In genomic region chr13:98726494-98726893, GRCm38 (mm10) we compare ENCODE assay signal across 9 mouse cellular contexts. TPM values are rescaled to one million over a fixed set of nuclear protein-coding genes. Genes with fewer than 3 reads are reported as not detected.
DNase-seq lines count a peak whose midpoint lies in the region; ATAC-seq lines count a peak whose summit lies in the region.
"Had no signal": no experiment of that assay in that cellular context is flagged by ENCODE, and none has a peak within 500 bp of the region (broad histone marks: within the 10 kb centered on the region; RNA-seq: fewer than 3 reads in every experiment).

No protein-coding gene starts in this region.

- H3K4me1 ChIP-seq in hindbrain, embryonic 14.5 days (replicated peaks; ENCODE audit: control insufficient read depth, insufficient read depth, low read length), result no peaks in the 10 kb centered on the region
- H3K4me1 ChIP-seq in hindbrain, embryonic 12.5 days, result no peaks in the 10 kb centered on the region

- no peak overlapping the region for H3K27ac ChIP-seq in hindbrain, embryonic 14.5 days
- H3K27ac ChIP-seq in hindbrain, embryonic 12.5 days, result no peak overlapping the region; the same call in 1 of the 2 replicates

- H3K36me3 ChIP-seq in hindbrain, embryonic 14.5 days (replicated peaks; ENCODE audit: control insufficient read depth, insufficient read depth), result peaks cover 50% of the 10 kb centered on the region
- peaks cover 39% of the 10 kb centered on the region for H3K36me3 ChIP-seq in hindbrain, embryonic 12.5 days
- peaks cover 10% of the 10 kb centered on the region for H3K36me3 ChIP-seq in splenic B cell, adult 2 months (ENCODE audit: control insufficient read depth, insufficient read depth, low read length, poor library complexity, severe bottlenecking)

- no peaks in the 10 kb centered on the region for H3K27me3 ChIP-seq in hindbrain, embryonic 14.5 days (ENCODE audit: control insufficient read depth, insufficient read depth, low read length)
- no peaks in the 10 kb centered on the region for H3K27me3 ChIP-seq in hindbrain, embryonic 12.5 days
- no peaks in the 10 kb centered on the region for H3K27me3 ChIP-seq in splenic B cell, adult 2 months (ENCODE audit: control insufficient read depth, insufficient read depth, low read length, poor library complexity, severe bottlenecking)

- no peak overlapping the region for H3K9ac ChIP-seq in hindbrain, embryonic 14.5 days
- no peak overlapping the region for H3K9ac ChIP-seq in hindbrain, embryonic 12.5 days

- peak; percentile 59 for DNase-seq in hindbrain, embryonic 14.5 days (ENCODE audit: low spot score)
- DNase-seq in right cerebral cortex, postnatal 10 days (ENCODE audit: low spot score in 2 of 2), result peak; percentile 39 to 54
- DNase-seq in right cerebral cortex, postnatal 4 days, result no peak
- DNase-seq in splenic B cell, adult 2 months (ENCODE audit: low read depth, low spot score), result peak; percentile 19
- no peak for DNase-seq in right cerebral cortex, postnatal 14 days
- no peak for DNase-seq in urinary bladder, adult 2 months (ENCODE audit: low spot score)
- DNase-seq: heart, postnatal 36 days had no signal

- 65% methylated on average over 4 of the region's 4 CpGs for WGBS in hindbrain, embryonic 14.5 days
- WGBS in hindbrain, embryonic 12.5 days, result 62% methylated on average over 4 of the region's 4 CpGs

- no peaks in the 10 kb centered on the region for H3K9me3 ChIP-seq in hindbrain, embryonic 14.5 days (ENCODE audit: control insufficient read depth, low read length)
- H3K9me3 ChIP-seq in hindbrain, embryonic 12.5 days (replicated peaks), result no peaks in the 10 kb centered on the region

- ATAC-seq in hindbrain, embryonic 14.5 days (ENCODE audit: low FRiP score), result no peak
- ATAC-seq in hindbrain, embryonic 12.5 days (ENCODE audit: low FRiP score), result no peak
- peak; percentile 68 for ATAC-seq in common myeloid progenitor, adult 5-6 weeks (replicated peaks; ENCODE audit: low read depth, poor library complexity, severe bottlenecking)

- H3K4me2 ChIP-seq in hindbrain, embryonic 14.5 days (replicated peaks), result no peak overlapping the region
- no peak overlapping the region for H3K4me2 ChIP-seq in hindbrain, embryonic 12.5 days (replicated peaks)

- H3K4me3 ChIP-seq in hindbrain, embryonic 14.5 days (replicated peaks; ENCODE audit: low read length), result no peak overlapping the region
- H3K4me3 ChIP-seq in hindbrain, embryonic 12.5 days, result no peak overlapping the region

RNA-seq across cellular contexts. Expression of gene Tmem171, which starts 31.9 kb away (rescaled TPM):
- polyA plus RNA-seq in hindbrain, embryonic 14.5 days (2014; fragmentation: Nextera tagmentation; extraction: Ambion mirVana), result not detected in 2 replicates
- polyA plus RNA-seq in hindbrain, embryonic 12.5 days (2016; fragmentation: Nextera tagmentation; extraction: Ambion mirVana), result 0.18 TPM in 1 of 2 replicates, not detected in the other
- 0.27 TPM in 1 of 2 replicates, not detected in the other for total RNA-seq in common myeloid progenitor, adult 5-6 weeks (2017)
- 0.10 and 0.14 TPM in 2 replicates for polyA plus RNA-seq in urinary bladder, adult 2 months (2012; rRNA removed)

Comparison
In these comparisons a context has a peak if more than half of its experiments do, and no peak if none do; other contexts are left out.
1. DNase-seq: peak in hindbrain, embryonic 14.5 days (single experiment), right cerebral cortex, postnatal 10 days (2 of 2) and splenic B cell, adult 2 months (single experiment); none in right cerebral cortex, postnatal 4 days (single experiment), right cerebral cortex, postnatal 14 days (single experiment) and urinary bladder, adult 2 months (single experiment).